Mouse (Mus musculus): Measurements from ENCODE around the gene Serpinb6c. TPM values are rescaled to one million over a fixed set of nuclear protein-coding genes. Genes with fewer than 3 reads are reported as not detected.

The Serpinb6c gene
- total and polyA plus RNA-seq, 2 experiments from 2014 or later, result 0.29 TPM; not detected in 1

DNA sequence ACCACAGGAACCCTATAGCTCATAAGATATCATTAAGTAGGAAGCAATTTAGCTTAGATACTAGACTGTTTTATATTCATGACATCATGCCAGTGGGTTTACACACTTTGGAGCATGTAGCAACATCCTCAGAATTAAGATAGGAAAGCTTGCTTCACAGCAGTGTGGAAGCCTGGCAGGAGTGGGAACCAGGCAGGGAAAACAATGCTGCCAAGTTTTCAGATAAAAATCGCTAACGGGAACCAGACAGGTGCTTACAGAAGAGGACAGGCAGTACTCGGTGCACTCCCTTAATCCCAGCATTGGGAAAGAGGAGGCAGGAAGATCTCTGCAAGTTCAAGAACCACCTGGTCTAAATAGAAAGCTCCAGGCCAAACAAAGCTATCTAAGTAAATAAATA is 1.3 kb upstream of the Serpinb6c start:
- no peak overlapping the region for H3K4me3 ChIP-seq (ENCODE audit: low read length)
- no peak for ATAC-seq
- no peaks in the 10 kb centered on the region for H3K36me3 ChIP-seq (ENCODE audit: insufficient read depth, low read length)
- DNase-seq (ENCODE audit: low spot score), result no peak
- no peak overlapping the region for H3K27ac ChIP-seq
- no peaks in the 10 kb centered on the region for H3K27me3 ChIP-seq (ENCODE audit: insufficient read depth, low read length)
- no peak overlapping the region for H3K9ac ChIP-seq (replicated peaks; ENCODE audit: low read length)
- 73% methylated on average over 3 of the region's 3 CpGs for WGBS
- TF ChIP-seq CTCF (IDR thresholded peaks at IDR 0.05; ENCODE audit: low read depth), result no peak
- no peaks in the 10 kb centered on the region for H3K9me3 ChIP-seq (ENCODE audit: low read length)
- no peak overlapping the region for H3K4me2 ChIP-seq (ENCODE audit: low read depth, low read length)
- H3K4me1 ChIP-seq (ENCODE audit: insufficient read depth, low read length), result no peaks in the 10 kb centered on the region

GRCm38 (mm10) chr13:33903290-33903689 is 2.2 kb downstream of the Serpinb6c start:
- ATAC-seq (no peak), DNase-seq (ENCODE audit: low spot score) (no peak)
- Histone ChIP-seq H3K9me3 (ENCODE audit: low read length) (no peaks in the 10 kb centered on the region), H3K4me1 (ENCODE audit: insufficient read depth, low read length) (no peaks in the 10 kb centered on the region), H3K27ac (no peak overlapping the region), H3K4me3 (ENCODE audit: low read length) (no peak overlapping the region), H3K36me3 (ENCODE audit: insufficient read depth, low read length) (no peaks in the 10 kb centered on the region), H3K4me2 (ENCODE audit: low read depth, low read length) (no peak overlapping the region), H3K9ac (replicated peaks; ENCODE audit: low read length) (no peak overlapping the region), H3K27me3 (ENCODE audit: insufficient read depth, low read length) (no peaks in the 10 kb centered on the region)
- 90% methylated on average over 2 of the region's 2 CpGs for whole genome bisulfite sequencing
- no peak for TF ChIP-seq CTCF (IDR thresholded peaks at IDR 0.05; ENCODE audit: low read depth)

DNA sequence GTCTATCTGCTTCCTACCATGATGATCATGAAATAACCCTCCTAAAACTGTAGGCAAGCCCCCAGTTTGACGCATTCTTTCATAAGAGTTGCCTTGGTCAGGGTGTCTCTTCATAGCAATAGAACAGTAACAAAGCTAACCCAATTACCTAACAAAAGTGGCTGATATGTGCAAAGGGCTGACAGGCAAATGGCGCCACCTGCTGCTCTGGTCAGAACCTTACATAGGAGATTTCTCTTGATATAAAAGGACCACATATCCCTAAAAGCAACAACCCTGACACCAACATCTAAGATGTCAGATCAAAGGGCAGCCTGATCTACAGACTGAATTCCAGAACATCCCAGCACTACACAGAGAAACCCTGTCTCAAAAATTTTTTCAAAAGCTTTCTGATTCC is 11.3 kb downstream of the Serpinb6c start:
- no peak overlapping the region for H3K9ac ChIP-seq (replicated peaks; ENCODE audit: low read length)
- ATAC-seq, result no peak
- no peak overlapping the region for H3K4me2 ChIP-seq (ENCODE audit: low read depth, low read length)
- no peak overlapping the region for H3K27ac ChIP-seq
- no peaks in the 10 kb centered on the region for H3K4me1 ChIP-seq (ENCODE audit: insufficient read depth, low read length)
- no peaks in the 10 kb centered on the region for H3K9me3 ChIP-seq (ENCODE audit: low read length)
- 39% methylated on average over 2 of the region's 2 CpGs for WGBS
- H3K4me3 ChIP-seq (ENCODE audit: low read length), result no peak overlapping the region
- no peaks in the 10 kb centered on the region for H3K27me3 ChIP-seq (ENCODE audit: insufficient read depth, low read length)
- DNase-seq (ENCODE audit: low spot score), result peak; percentile 57
- no peaks in the 10 kb centered on the region for H3K36me3 ChIP-seq (ENCODE audit: insufficient read depth, low read length)
- peak; percentile 68 for TF ChIP-seq CTCF (IDR thresholded peaks at IDR 0.05; ENCODE audit: low read depth)

DNA sequence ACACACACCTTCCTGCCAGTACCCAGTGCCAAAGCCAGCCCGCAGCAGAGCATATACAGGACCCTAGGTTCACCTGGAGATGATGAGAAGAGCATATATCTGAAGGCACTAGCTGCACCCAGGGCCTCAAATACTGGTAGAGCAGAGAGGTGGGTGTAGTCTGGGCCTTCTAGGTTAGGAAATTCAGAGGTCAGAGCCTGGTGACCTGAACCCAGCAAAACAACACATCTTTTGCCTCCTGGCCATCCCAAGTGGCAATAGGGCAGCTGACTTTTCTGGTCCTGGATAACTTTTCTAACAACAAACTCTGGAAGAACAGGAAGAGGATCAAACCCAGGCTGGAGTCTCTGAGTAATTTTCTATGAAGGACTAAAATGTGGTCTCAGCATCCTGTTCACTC is 62.2 kb downstream of the Serpinb6c start, which contains the start of gene Serpinb6e:
Gene Serpinb6e (minus strand): TSS at position 101 of the 400 bp plus-strand sequence.
- Histone ChIP-seq H3K27me3 (ENCODE audit: insufficient read depth, low read length) (no peaks in the 10 kb centered on the region), H3K4me1 (ENCODE audit: insufficient read depth, low read length) (no peaks in the 10 kb centered on the region), H3K36me3 (ENCODE audit: insufficient read depth, low read length) (no peaks in the 10 kb centered on the region), H3K9ac (replicated peaks; ENCODE audit: low read length) (no peak within 1 kb of the TSS), H3K27ac (no peak within 1 kb of the TSS), H3K9me3 (ENCODE audit: low read length) (no peaks in the 10 kb centered on the region), H3K4me3 (ENCODE audit: low read length) (no peak within 1 kb of the TSS), H3K4me2 (ENCODE audit: low read depth, low read length) (no peak within 1 kb of the TSS)
- 52% methylated on average over 1 of the region's 1 CpGs for WGBS
- ATAC-seq (no peak), DNase-seq (ENCODE audit: low spot score) (no peak)
- no peak for TF ChIP-seq CTCF (IDR thresholded peaks at IDR 0.05; ENCODE audit: low read depth)

DNA sequence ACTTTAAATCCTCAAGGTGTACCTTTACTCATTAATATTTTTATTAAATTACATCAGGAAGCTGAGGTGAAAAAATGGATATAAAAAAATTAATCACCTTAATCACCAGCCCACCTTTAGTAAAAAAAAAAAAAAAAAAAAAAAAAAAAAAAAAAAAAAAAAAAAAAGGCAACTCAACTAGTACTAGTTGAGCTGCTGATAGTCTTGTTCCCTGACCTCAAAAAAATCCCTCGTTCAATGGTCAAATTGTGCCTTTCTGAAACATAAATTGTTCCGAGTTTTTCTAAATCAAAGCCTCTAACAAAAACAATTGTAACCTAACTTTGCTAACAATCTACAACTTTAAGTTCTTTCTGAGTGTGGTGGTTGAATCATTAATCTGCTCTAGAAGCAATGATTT is 74.8 kb downstream of the Serpinb6c start:
- no peaks in the 10 kb centered on the region for H3K36me3 ChIP-seq (ENCODE audit: insufficient read depth, low read length)
- 86% methylated on average over 2 of the region's 2 CpGs for WGBS
- DNase-seq (ENCODE audit: low spot score), result no peak
- H3K4me1 ChIP-seq (ENCODE audit: insufficient read depth, low read length), result no peaks in the 10 kb centered on the region
- no peaks in the 10 kb centered on the region for H3K27me3 ChIP-seq (ENCODE audit: insufficient read depth, low read length)
- H3K4me3 ChIP-seq (ENCODE audit: low read length), result no peak overlapping the region
- no peak for TF ChIP-seq CTCF (IDR thresholded peaks at IDR 0.05; ENCODE audit: low read depth)
- H3K4me2 ChIP-seq (ENCODE audit: low read depth, low read length), result no peak overlapping the region
- no peak overlapping the region for H3K27ac ChIP-seq
- H3K9ac ChIP-seq (replicated peaks; ENCODE audit: low read length), result no peak overlapping the region
- ATAC-seq, result no peak
- H3K9me3 ChIP-seq (ENCODE audit: low read length), result no peaks in the 10 kb centered on the region

Other genes with a start within 250 kb of the Serpinb6c start
- gene Serpinb6d, start 244.3 kb downstream of the Serpinb6c start, total RNA-seq (2014; rRNA removed), result not detected in 2 replicates
- not detected in 2 replicates for gene Serpinb6d, start 244.3 kb downstream of the Serpinb6c start, polyA plus RNA-seq (2015; fragmentation: Nextera tagmentation; extraction: Ambion mirVana)
- gene Serpinb6e, start 62.3 kb downstream of the Serpinb6c start, total RNA-seq (2014; rRNA removed), result not detected in 2 replicates
- gene Serpinb6e, start 62.3 kb downstream of the Serpinb6c start, polyA plus RNA-seq (2015; fragmentation: Nextera tagmentation; extraction: Ambion mirVana), result not detected in 2 replicates
- 3.5 and 4.0 TPM in 2 replicates for gene Nqo2, start 59.0 kb upstream of the Serpinb6c start, total RNA-seq (2014; rRNA removed)
- gene Nqo2, start 59.0 kb upstream of the Serpinb6c start, polyA plus RNA-seq (2015; fragmentation: Nextera tagmentation; extraction: Ambion mirVana), result 9.5 and 10.0 TPM in 2 replicates
- 6.4 and 7.8 TPM in 2 replicates for gene Ripk1, start 96.7 kb upstream of the Serpinb6c start, total RNA-seq (2014; rRNA removed)
- 4.5 and 4.8 TPM in 2 replicates for gene Ripk1, start 96.7 kb upstream of the Serpinb6c start, polyA plus RNA-seq (2015; fragmentation: Nextera tagmentation; extraction: Ambion mirVana)
- gene Serpinb6a, start 97.1 kb upstream of the Serpinb6c start, total RNA-seq (2014; rRNA removed), result 45.1 and 60.8 TPM in 2 replicates
- gene Serpinb6a, start 97.1 kb upstream of the Serpinb6c start, polyA plus RNA-seq (2015; fragmentation: Nextera tagmentation; extraction: Ambion mirVana), result 50.7 and 52.1 TPM in 2 replicates
- gene Bphl, start 131.9 kb upstream of the Serpinb6c start, total RNA-seq (2014; rRNA removed), result 42.0 and 60.7 TPM in 2 replicates
- gene Bphl, start 131.9 kb upstream of the Serpinb6c start, polyA plus RNA-seq (2015; fragmentation: Nextera tagmentation; extraction: Ambion mirVana), result 50.4 and 57.3 TPM in 2 replicates
- gene Tubb2a, start 172.3 kb upstream of the Serpinb6c start, total RNA-seq (2014; rRNA removed), result 6,578 and 6,630 TPM in 2 replicates
- 3,263 and 3,562 TPM in 2 replicates for gene Tubb2a, start 172.3 kb upstream of the Serpinb6c start, polyA plus RNA-seq (2015; fragmentation: Nextera tagmentation; extraction: Ambion mirVana)
- 4,422 and 4,857 TPM in 2 replicates for gene Tubb2b, start 224.8 kb upstream of the Serpinb6c start, total RNA-seq (2014; rRNA removed)
- gene Tubb2b, start 224.8 kb upstream of the Serpinb6c start, polyA plus RNA-seq (2015; fragmentation: Nextera tagmentation; extraction: Ambion mirVana), result 709 and 787 TPM in 2 replicates

Measured in hindbrain, postnatal 0 days (tissue).